Mouse (Mus musculus) CH12.LX (cell line): Measurements from ENCODE around the gene Myrf. TPM values are rescaled to one million over a fixed set of nuclear protein-coding genes. Genes with fewer than 3 reads are reported as not detected.

Experiments
- DNase-seq: peaks from one replicate; pipeline ENCODE4 v3.0.0-alpha.2; 2013; ENCODE audit errors: extremely low read depth
- H3K27ac ChIP-seq: 2 replicates; pipeline ENCODE4 v1.5.1; 2012; ENCODE audit warnings: low read depth, mild to moderate bottlenecking, control low read depth, moderate library complexity; ENCODE audit not compliant: insufficient read depth
- H3K27me3 ChIP-seq: replicated peaks from 2 replicates; pipeline ENCODE3; 2012; ENCODE audit warnings: inconsistent platforms
- H3K36me3 ChIP-seq, 2 experiments: replicated peaks in 1 of 2; 2 replicates each; pipeline versions ENCODE3 to v1.6.1; 2012; ENCODE audit warnings: inconsistent platforms in 1 of 2, low read length in 1 of 2, mild to moderate bottlenecking in 1 of 2, mixed read lengths in 1 of 2, moderate library complexity in 1 of 2; ENCODE audit not compliant: control insufficient read depth in 1 of 2, insufficient read depth in 1 of 2
- H3K4me1 ChIP-seq, 2 experiments: 2 replicates each; pipeline ENCODE4 v1.6.1; 2012; ENCODE audit warnings: inconsistent platforms in 1 of 2, moderate library complexity in 1 of 2; ENCODE audit not compliant: insufficient read depth in 2 of 2, control insufficient read depth in 1 of 2
- H3K4me2 ChIP-seq: 2 replicates; pipeline ENCODE4 v1.6.1; 2012; ENCODE audit warnings: low read depth, mild to moderate bottlenecking, control low read depth; ENCODE audit not compliant: poor library complexity, insufficient read depth, severe bottlenecking
- H3K4me3 ChIP-seq, 3 experiments: fragments of 150-350 bp in 1 of 3; sonication (generic) in 1 of 3; replicated peaks in 1 of 3; 2 replicates each; pipeline versions ENCODE3 to v1.5.1; 2011 to 2012; ENCODE audit warnings: low read depth in 2 of 3, low read length in 2 of 3, mild to moderate bottlenecking in 2 of 3, moderate library complexity in 2 of 3, control low read depth in 1 of 3, improper control_type of control experiment in 1 of 3, inconsistent platforms in 1 of 3, mixed read lengths in 1 of 3; ENCODE audit not compliant: poor library complexity in 1 of 3
- H3K79me2 ChIP-seq: replicated peaks from 2 replicates; pipeline ENCODE4 v1.6.1; 2012; ENCODE audit warnings: mild to moderate bottlenecking, moderate library complexity; ENCODE audit not compliant: control insufficient read depth, poor library complexity, insufficient read depth, severe bottlenecking; ENCODE audit errors: extremely low read depth
- H3K9ac ChIP-seq: 2 replicates; pipeline ENCODE4 v1.6.1; 2012; ENCODE audit warnings: low read depth, mild to moderate bottlenecking, control low read depth, moderate library complexity; ENCODE audit not compliant: insufficient read depth
- H3K9me3 ChIP-seq: replicated peaks from 2 replicates; pipeline ENCODE3; 2012; ENCODE audit warnings: low read length, inconsistent platforms, mixed read lengths
- EP300 ChIP-seq: IDR thresholded peaks from 2 replicates; pipeline ENCODE4 v1.6.1; 2011; ENCODE audit warnings: low read length, improper control_type of control experiment
- IRF4 ChIP-seq: IDR thresholded peaks from 2 replicates; pipeline ENCODE4 v1.6.1; 2014; ENCODE audit warnings: low read depth, mild to moderate bottlenecking, inconsistent platforms, low read length, improper control_type of control experiment
- JUN ChIP-seq: IDR thresholded peaks from 2 replicates; pipeline ENCODE4 v1.6.1; 2011; ENCODE audit warnings: low read depth, mild to moderate bottlenecking, low read length, improper control_type of control experiment, moderate library complexity; ENCODE audit not compliant: insufficient read depth
- MXI1 ChIP-seq: IDR thresholded peaks from 2 replicates; pipeline ENCODE4 v1.6.1; 2011; ENCODE audit warnings: mild to moderate bottlenecking, low read depth, low read length, improper control_type of control experiment
- dilution Hi-C: fragments of 300-500 bp; cut with MboI; formaldehyde crosslinking; loops from 2 replicates; pipeline ENCODE4 v1.14.3; 2020; ENCODE audit warnings: low sequenced_read_pairs; ENCODE audit not compliant: extremely low pct_unique_long_range_greater_than_20kb, extremely low pct_ligation_motif_present
- in situ Hi-C: fragments of 300-500 bp; cut with MboI; formaldehyde crosslinking; loops from 3 replicates; pipeline ENCODE4 v1.14.3; 2019; ENCODE audit warnings: low sequenced_read_pairs, low pct_ligation_motif_present, low pct_unique_long_range_greater_than_20kb, mixed read lengths
- polyA plus RNA-seq: library from polyadenylated mRNA; unstranded; fragments of >175 nt; gene quantifications from 2 replicates; pipeline ENCODE4 v1.2.1, GENCODE M21; 2012; ENCODE audit warnings: low read depth; ENCODE audit not compliant: insufficient read length
- total RNA-seq, 2 experiments: library from RNA; depleted of rRNA; stranded (reverse); fragments of 300-350 nt in 1 of 2; fragments of >200 nt in 1 of 2; gene quantifications; 2 replicates each; pipeline ENCODE4 v1.2.3; 2012 to 2014

The Myrf gene
- total and polyA plus RNA-seq, 3 experiments, result 0.10 to 0.13 TPM; not detected in 1

DNA sequence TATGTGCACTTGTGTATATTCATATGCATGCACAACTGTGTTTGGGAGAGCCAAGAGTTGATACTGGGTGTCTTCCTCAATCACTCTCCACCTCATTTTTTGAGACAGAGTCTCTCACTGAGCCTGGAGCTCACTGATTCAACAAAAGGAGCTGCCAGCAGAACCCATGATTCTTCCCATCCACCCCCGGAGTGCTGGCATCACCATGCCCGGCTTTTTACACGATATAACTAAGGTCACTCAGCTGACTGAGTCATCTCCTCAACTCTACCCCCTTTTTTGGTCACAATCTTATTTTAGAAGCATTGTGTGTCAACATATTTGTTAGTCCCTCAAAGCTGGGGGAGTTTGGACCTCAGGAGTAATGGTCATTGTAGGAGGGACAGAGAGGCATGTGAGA is 76.7 kb downstream of the Myrf start:
- Histone ChIP-seq H3K27ac (no peak overlapping the region), H3K27me3 (no peaks in the 10 kb centered on the region), H3K4me2 (no peak overlapping the region), H3K79me2 (no peaks in the 10 kb centered on the region), H3K9ac (no peak overlapping the region), H3K4me1 (no peaks in the 10 kb centered on the region), H3K4me3 (no peak overlapping the region), H3K9me3 (peaks cover 7% of the 10 kb centered on the region), H3K36me3 (no peaks in the 10 kb centered on the region)
- dilution Hi-C loops, result no loop called here
- in situ Hi-C loops, result no loop called here
- TF ChIP-seq JUN (no peak), IRF4 (no peak), EP300 (no peak), MXI1 (no peak)
- no peak for DNase-seq

Other genes starting within 250 kb of the Myrf start
- gene Best1, start 239.1 kb downstream of the Myrf start, total RNA-seq (2012; rRNA removed), result 0.13 TPM in 1 of 2 replicates, not detected in the other
- not detected in 2 replicates for gene Best1, start 239.1 kb downstream of the Myrf start, total RNA-seq (2014; rRNA removed)
- not detected in 2 replicates for gene Best1, start 239.1 kb downstream of the Myrf start, polyA plus RNA-seq
- gene Rab3il1, start 239.1 kb downstream of the Myrf start, total RNA-seq (2012; rRNA removed), result 0.04 TPM in 1 of 2 replicates, not detected in the other
- not detected in 2 replicates for gene Rab3il1, start 239.1 kb downstream of the Myrf start, total RNA-seq (2014; rRNA removed)
- not detected in 2 replicates for gene Rab3il1, start 239.1 kb downstream of the Myrf start, polyA plus RNA-seq
- 0.50 and 1.1 TPM in 2 replicates for gene Fads3, start 199.2 kb downstream of the Myrf start, total RNA-seq (2012; rRNA removed)
- not detected in 2 replicates for gene Fads3, start 199.2 kb downstream of the Myrf start, total RNA-seq (2014; rRNA removed)
- gene Fads3, start 199.2 kb downstream of the Myrf start, polyA plus RNA-seq, result 0.26 and 0.29 TPM in 2 replicates
- gene Fads2, start 139.0 kb downstream of the Myrf start, total RNA-seq (2012; rRNA removed), result 5.9 and 8.1 TPM in 2 replicates
- gene Fads2, start 139.0 kb downstream of the Myrf start, total RNA-seq (2014; rRNA removed), result 1.00 and 1.7 TPM in 2 replicates
- gene Fads2, start 139.0 kb downstream of the Myrf start, polyA plus RNA-seq, result 1.7 and 1.8 TPM in 2 replicates
- gene Fads1, start 57.9 kb downstream of the Myrf start, total RNA-seq (2012; rRNA removed), result 34.8 and 37.2 TPM in 2 replicates
- 30.5 and 30.6 TPM in 2 replicates for gene Fads1, start 57.9 kb downstream of the Myrf start, total RNA-seq (2014; rRNA removed)
- gene Fads1, start 57.9 kb downstream of the Myrf start, polyA plus RNA-seq, result 37.6 and 44.7 TPM in 2 replicates
- 344 and 357 TPM in 2 replicates for gene Tmem258, start 36.7 kb downstream of the Myrf start, total RNA-seq (2012; rRNA removed)
- 148 and 164 TPM in 2 replicates for gene Tmem258, start 36.7 kb downstream of the Myrf start, total RNA-seq (2014; rRNA removed)
- gene Tmem258, start 36.7 kb downstream of the Myrf start, polyA plus RNA-seq, result 179 and 253 TPM in 2 replicates
- gene Fen1, start 36.6 kb downstream of the Myrf start, total RNA-seq (2012; rRNA removed), result 125 and 172 TPM in 2 replicates
- 156 and 167 TPM in 2 replicates for gene Fen1, start 36.6 kb downstream of the Myrf start, total RNA-seq (2014; rRNA removed)
- 111 and 119 TPM in 2 replicates for gene Fen1, start 36.6 kb downstream of the Myrf start, polyA plus RNA-seq
- gene Dagla, start 64.1 kb upstream of the Myrf start, total RNA-seq (2012; rRNA removed), result 0.21 and 0.55 TPM in 2 replicates
- not detected in 2 replicates for gene Dagla, start 64.1 kb upstream of the Myrf start, total RNA-seq (2014; rRNA removed)
- 0.12 and 0.21 TPM in 2 replicates for gene Dagla, start 64.1 kb upstream of the Myrf start, polyA plus RNA-seq
- gene Syt7, start 148.3 kb upstream of the Myrf start, total RNA-seq (2012; rRNA removed), result not detected in 2 replicates
- not detected in 2 replicates for gene Syt7, start 148.3 kb upstream of the Myrf start, total RNA-seq (2014; rRNA removed)
- not detected in 2 replicates for gene Syt7, start 148.3 kb upstream of the Myrf start, polyA plus RNA-seq
- gene Lrrc10b, start 216.7 kb upstream of the Myrf start, total RNA-seq (2012; rRNA removed), result not detected in 2 replicates
- not detected in 2 replicates for gene Lrrc10b, start 216.7 kb upstream of the Myrf start, total RNA-seq (2014; rRNA removed)
- not detected in 2 replicates for gene Lrrc10b, start 216.7 kb upstream of the Myrf start, polyA plus RNA-seq
- gene Ppp1r32, start 242.2 kb upstream of the Myrf start, total RNA-seq (2012; rRNA removed), result 0.13 TPM in 1 of 2 replicates, not detected in the other
- 0.18 TPM in 1 of 2 replicates, not detected in the other for gene Ppp1r32, start 242.2 kb upstream of the Myrf start, total RNA-seq (2014; rRNA removed)
- 0.25 and 0.49 TPM in 2 replicates for gene Ppp1r32, start 242.2 kb upstream of the Myrf start, polyA plus RNA-seq